Mouse (Mus musculus) layer of hippocampus, adult 11-12 months (tissue): ENCODE measurements around the gene Trim69.

Source experiments
- DNase-seq: peaks from one replicate; pipeline ENCODE4 v3.0.0; 2022; ENCODE audit warnings: low spot score

The Trim69 gene

DNA sequence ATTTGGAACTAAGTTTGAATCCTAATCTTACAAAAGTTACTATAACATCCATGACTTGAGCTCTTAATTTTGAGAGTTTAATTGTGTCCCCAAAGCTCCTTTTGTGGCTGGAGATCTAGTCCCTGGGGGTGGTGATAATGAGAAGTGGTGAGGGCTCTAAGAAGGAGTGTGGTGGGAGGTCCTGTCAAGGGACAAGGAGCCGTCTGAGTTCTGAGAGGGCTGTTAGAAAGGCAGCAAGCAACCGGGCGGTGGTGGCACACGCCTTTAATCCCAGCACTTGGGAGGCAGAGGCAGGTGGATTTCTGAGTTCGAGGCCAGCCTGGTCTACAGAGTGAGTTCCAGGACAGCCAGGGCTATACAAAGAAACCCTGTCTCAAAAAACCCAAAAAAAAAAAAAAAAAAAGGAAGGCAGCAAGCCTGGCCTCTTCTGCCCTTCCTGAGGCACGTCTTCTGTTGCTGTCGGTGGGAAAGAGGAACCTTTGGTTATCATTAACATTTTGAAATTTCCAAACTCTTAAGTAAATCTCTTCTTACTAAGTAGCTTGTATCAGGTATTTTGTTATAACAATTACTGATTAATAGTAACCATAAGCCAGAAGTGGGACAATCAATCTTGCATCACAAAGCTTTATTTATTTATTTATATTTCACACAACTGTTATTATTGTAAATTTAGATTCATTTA lies 6.7 kb upstream of the Trim69 start:
- no peak for DNase-seq

DNA sequence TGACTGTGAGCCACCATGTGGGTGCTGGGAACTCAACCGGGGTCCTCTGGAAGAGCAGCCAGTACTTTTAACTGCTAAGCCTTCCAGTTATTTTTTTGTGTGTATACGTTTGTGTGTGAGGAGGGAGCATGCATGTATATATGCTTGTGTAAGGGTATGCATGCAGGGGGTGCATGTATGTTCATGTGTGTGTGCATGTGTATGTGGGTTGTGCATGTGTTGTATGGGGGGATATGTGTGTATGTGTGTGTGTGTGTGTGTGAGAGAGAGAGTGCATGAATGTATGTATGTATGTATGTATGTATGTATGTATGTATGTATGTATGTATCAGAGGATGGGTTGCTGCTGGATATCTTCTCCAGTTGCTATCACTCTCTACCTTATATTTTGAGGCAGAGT lies 6.0 kb upstream of the Trim69 start:
- DNase-seq, result no peak

DNA sequence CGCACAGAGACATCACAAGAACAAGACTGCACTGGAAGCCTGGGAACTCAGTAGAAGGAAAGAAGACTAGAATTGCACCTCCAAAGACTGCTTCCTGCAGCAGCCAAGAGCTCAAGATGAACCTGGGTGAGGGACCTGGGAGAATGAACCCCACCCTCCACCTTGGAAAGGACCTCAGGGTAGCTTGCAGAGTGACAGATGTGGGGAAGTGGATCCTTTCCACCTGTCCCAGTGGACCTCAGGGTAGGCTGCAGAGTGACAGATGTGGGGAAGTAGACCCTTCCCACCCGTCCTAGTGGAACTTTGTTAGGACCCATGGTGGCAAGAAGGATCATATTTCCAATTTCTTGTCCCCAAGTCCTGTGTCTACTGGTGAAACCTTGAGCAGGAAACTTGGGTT lies 5.2 kb upstream of the Trim69 start:
- no peak for DNase-seq

DNA sequence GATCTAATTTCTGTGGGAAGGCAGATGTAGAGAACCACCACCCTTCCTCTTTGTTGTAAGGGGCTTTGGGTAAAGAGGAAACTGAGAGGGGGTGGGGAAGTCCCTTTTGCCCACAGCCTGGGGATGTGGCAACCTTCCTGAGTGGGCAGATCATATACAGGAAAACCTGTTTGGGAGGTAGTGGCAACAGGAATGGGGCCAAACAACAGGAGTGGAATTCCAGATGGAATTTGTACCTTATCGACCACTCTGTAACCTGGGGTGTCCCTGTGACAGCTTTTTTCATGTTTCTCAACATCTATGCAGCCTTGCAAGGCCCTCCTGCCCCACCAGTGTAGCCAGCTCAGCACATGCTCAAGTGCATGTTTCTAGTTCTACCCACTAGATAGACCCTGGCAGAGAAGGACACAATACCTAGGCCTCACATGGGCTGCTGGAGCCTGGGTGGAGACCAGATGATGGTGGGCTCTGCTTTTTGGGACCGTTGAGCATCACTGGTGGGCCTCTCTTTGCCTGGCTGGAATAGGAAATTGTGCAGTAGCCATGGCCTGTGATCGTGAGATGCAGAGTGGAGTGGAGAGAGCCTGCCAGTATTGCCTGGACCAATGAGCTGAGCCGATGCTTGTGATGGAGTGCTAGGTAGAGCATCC lies 4.3 kb upstream of the Trim69 start:
- DNase-seq, result peak; percentile 28

GRCm38 (mm10) chr2:122157561-122157960 lies 2.9 kb upstream of the Trim69 start:
- no peak for DNase-seq

- DNase-seq, result no peak
Measured at GRCm38 (mm10) chr2:122158362-122158802, 2.1 kb upstream of the Trim69 start.

DNA sequence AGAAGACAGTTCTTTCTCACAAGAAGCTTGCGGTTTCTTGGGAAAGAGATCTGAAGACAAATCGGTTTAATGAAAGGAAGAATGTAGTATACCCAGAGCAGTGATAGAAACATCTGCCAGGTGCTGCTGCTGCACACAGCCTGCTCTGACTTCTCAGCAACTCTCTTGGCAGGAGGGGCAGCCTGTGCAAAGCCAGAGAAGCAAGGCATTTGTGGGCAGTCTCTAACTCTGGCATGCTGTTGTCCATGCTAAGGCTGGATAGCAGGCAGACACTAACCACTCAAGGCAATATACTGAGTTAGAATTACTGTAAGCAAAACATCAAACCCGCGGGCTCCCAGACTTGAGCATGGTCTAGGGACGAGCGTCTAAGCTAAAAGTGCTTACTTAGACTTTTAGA lies 833 bp upstream of the Trim69 start:
- DNase-seq, result no peak

DNA sequence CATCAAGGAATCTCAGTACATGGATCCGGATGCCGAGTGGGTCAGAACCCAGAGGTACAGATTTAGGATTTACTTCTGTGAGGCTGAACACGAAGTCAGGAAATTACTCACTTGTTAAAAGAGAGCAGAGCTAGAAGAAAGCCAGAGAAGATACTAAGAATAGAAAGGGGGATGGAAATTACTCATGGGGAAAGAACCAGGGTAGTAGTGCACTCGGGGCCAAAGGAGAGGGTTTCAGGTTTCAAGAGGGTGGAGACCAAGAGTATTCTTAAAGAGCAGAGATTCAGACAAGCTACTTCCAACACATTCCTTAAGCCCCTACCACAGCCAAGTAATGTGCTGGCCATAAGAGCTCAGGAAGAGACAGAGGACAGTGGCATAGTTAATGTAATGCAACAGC lies 1.0 kb downstream of the Trim69 start:
- DNase-seq, result no peak

GRCm38 (mm10) chr2:122162529-122162928 lies 2.0 kb downstream of the Trim69 start:
- DNase-seq, result no peak

GRCm38 (mm10) chr2:122163430-122164195 lies 3.1 kb downstream of the Trim69 start:
- no peak for DNase-seq

GRCm38 (mm10) chr2:122164293-122164692 lies 3.8 kb downstream of the Trim69 start:
- DNase-seq, result no peak

GRCm38 (mm10) chr2:122171292-122171691 lies 10.8 kb downstream of the Trim69 start:
- no peak for DNase-seq

GRCm38 (mm10) chr2:122172188-122172587 lies 11.7 kb downstream of the Trim69 start:
- DNase-seq, result no peak

DNA sequence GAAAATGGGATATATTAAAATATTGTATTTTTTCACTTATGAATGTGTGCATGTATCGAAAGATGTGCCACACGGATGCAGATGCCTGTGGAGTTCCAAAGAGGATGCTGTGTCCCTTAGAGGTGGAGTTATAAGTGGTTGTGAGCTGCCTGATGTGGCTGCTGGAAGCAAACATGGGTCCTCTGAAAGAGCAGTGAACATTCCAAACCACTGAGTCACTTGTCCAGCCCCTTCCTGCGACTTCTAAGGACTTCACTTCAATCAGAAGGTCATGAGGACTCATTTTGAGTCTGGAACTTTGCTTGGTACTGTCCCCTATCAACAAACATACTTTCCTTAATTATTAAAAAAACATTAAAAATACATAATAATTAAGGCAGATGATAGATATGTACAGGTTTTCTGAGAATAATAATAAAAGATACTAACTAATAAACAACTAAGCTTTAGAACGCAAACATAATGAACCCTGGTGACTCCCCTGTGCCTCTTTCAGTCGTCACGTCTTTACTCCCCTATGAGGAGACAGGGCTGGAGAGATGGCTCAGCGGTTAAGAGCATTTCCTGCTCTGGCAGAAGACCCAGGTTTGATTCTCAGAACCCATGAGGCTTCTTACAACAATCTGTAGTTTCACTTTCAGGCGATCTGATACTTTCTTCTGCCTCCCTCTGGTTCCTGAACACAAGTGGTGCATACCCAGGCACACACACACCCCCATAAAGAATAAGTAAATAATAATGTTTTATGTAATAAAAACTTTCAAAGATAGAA lies 19.7 kb downstream of the Trim69 start:
- DNase-seq, result no peak

DNA sequence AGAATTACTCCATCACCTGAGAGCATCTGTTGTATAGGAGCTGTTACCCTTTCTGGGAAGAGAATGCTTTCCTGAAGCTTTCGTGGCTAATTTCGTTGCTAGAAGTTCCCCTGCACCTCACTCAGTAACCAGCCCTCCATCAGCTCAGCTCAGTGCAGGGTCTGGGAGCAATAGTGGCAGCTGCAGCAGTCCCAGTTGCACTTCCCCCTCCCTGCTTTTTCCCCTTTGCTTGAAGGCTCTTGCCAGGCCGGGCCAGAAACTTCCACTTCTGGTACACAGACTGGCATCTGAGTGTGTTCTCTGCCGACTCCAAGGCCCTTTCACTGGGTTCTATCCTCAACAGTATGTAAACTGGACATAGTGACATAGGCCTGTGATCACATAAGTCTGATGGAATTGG lies 24.6 kb downstream of the Trim69 start:
- no peak for DNase-seq

GRCm38 (mm10) chr2:122186106-122186505 lies 25.6 kb downstream of the Trim69 start, which contains the start of the genes Patl2 and Terb2:
Patl2 (minus strand) TSS chr2:122186189.
Terb2 (plus strand) TSS chr2:122186272.
- no peak for DNase-seq

DNA sequence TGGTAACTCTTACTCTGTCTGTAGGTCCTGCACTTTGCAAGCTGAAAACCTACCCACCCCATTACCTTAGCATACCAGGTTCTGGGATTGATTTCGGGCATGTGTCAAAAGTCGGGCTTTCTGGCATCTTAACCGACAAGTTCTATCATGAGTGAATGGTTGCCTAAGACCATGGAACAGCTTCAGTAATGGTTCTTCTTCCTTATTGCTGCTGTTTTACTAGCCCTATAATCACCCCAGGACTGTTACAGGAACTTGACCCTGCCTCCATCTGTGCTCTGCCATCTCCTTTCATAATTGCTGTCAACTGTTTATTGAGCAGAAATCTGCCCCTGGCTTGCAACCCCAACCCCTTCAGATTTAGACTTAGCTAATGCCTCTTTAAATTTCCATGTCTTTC lies 26.3 kb downstream of the Trim69 start:
- no peak for DNase-seq

DNA sequence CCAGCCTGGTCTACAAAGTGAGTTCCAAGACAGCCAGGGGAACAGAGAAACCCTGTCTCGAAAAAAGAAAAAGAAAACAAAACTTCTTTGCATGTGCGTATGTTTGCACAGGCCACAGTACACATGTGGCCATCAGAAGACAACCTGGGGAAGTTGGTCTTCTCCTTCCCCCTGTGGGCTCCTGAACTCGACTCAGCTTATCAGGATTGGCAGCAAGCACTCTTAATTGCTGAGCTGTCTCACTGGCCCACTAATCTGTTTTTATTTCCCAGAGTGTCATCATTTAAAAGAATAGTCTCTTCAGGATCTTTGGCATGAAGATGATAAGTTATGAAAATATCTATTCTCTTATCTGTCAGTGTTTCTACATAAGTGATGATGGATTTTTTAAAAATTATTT lies 31.3 kb downstream of the Trim69 start:
- no peak for DNase-seq

DNA sequence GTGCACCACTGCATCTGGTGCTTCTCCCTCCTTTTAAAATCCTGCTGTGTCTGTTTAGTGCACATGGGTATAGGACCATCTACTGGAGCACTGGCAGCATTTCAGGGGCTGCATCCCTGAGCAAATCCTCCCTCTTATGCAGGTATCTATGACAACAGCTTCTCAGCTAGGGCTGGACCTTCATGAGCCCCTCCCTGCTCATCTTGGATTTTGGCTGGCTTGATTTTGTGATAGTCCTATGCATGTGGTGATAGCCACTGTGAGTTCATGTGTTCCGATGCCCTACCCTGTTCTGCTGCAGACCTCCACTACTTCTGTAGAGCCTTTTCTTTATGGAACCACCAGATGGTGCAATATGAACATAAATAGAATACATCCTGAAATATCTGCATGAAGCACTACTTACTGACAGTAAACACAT lies 34.0 kb downstream of the Trim69 start:
- DNase-seq, result peak; percentile 15

DNA sequence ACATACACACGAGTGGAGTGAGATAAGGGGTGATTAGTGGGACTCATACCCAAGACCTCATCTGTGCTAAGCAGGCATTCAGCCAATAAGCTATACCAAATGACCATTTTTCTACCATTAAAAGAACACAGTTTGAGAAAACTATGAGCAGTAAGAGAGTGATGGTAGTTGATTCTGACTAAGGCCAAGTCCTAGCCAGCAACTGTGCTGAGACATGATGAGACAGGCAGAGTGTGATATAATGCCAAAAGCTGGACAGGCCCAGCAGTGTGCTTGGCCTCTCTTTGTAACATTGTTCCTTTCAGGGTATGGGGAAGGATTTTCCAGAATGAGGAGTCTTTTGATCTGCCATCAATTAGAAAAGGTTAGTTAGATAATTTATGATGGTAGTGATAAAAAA lies 41.0 kb downstream of the Trim69 start:
- DNase-seq, result no peak

DNA sequence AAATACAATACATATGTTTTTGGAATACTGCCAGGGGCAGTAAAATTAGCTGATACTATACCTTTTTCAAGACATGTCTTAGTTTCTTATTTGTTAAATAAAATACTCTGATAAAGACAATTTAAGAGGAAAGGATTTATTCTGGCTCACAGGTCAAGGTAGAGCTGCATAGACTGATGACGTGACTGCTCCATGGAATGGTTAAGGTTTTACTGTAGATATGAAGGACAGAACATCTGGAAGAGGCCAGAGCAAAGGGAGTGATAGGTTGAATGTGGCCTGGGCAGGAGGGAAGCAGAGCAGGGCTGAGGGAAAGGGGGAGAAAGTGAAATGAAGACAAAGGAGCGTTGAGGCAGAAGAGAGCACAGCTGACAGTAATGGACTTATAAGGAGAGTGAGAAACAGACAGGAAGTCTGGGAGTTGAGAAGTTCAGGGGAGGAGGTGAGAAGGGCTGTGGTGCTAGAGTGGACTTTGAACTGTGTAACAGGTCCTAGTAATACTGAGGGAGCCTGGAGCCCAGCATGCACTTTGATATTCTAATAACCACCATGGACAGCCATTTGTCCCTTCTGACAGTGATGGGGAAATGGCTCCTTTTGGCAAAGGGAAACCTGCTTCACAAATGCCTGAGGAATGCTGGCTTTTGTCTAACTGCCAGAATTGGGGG lies 46.1 kb downstream of the Trim69 start:
- DNase-seq, result no peak
